Mouse (Mus musculus) mature B cell (primary cell): Measurements from ENCODE around the gene Nckipsd.

ENCODE experiments used
- in situ Hi-C: fragments of 300-500 bp; cut with MboI; formaldehyde crosslinking; loops from 2 replicates; pipeline ENCODE4 v1.14.3; 2019

Gene Nckipsd

DNA sequence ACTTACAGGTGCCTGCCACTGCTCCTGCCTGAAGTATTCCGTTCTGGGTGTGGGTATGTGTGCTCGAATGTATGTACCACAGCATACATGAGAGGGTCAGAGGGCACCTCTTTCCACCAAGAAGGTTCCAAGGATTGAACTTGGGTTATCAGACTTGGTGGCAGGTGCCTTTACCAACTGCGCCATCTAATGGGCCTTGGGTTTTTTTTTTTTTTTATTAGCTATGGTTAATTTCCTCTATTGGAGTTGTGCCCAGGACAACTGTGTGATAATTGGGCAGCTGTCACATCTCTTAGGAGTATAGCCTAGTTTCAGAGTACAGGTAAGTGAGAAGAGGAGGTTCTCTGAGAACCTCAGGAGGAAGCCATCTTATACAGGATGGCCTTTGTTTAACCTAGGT, 8.6 kb upstream of the Nckipsd start:
- in situ Hi-C loops, result no loop called here

DNA sequence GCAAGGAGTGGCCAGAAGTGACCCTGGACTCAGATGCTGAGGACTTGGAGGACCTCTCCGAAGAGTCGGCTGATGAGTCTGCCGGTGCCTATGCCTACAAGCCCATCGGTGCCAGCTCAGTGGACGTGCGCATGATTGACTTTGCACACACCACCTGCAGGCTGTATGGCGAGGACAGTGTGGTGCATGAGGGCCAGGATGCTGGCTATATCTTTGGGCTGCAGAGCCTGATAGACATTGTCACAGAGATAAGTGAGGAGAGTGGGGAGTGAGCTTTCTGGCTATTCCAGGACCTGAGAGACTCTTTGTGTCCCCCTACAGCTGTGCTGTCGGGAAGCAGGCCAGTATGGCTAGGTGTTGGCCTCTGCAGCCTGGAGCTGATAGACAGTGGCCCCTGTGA, 2.4 kb upstream of the Nckipsd start:
- in situ Hi-C loops, result no loop called here

DNA sequence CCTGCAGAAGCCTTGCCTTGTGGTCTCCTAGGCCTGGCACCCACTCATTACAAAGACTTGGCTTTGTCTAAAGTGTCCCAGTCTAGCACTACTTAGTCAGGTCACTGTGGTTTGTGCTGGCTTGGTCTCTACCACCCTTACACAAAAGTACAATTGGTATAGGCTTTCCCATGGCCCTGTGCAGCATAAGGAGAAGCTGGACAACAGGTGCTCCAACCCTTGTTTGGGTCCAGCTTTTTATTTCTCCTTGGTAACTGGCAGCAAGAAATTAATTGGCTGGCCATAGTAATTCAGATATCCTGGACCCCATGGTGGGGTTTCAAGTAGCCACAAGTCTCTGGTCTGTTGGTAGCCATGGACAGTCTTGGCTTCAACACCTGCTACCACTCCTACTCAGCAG, 1.8 kb upstream of the Nckipsd start:
- in situ Hi-C loops, result no loop called here

DNA sequence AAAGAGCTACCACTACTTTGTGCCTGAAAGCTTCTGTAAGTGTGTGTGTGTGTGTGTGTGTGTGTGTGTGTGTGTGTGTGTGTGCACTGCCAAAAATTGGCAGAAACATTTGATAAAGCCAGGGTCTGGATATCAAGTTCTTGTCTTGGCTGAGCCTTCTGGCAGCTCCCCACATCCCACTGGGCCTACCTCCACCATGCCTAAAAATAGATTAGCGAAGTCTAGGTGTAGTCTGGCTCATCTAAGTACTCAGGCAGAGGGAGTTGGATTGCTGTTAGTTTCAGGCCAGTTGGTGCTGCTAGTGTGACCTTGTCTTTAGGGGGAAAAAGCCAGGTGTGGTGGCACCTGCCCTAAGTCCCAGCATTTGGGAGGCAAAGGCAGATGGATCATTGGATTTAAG, 1.3 kb upstream of the Nckipsd start:
- in situ Hi-C loops, result no loop called here

DNA sequence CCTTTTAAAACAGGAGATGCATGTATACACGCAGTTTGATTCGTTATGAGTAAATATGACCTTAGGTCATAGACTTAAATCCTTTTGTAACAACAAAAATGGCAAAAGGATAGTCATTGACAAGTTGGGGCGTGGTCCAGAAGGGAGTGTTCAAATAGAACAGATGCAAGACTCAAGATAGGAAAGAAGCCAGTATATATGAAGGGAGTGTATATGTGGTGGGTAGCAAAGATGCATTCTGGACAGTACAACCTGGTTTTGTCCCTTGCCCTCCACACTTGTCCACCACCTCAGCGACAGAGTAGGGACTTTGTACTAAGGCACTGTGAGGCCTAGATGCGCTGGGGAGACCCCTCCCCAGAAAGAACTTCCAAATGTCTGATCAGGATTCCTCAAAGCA, 494 bp upstream of the Nckipsd start:
- in situ Hi-C loops, result no loop called here

DNA sequence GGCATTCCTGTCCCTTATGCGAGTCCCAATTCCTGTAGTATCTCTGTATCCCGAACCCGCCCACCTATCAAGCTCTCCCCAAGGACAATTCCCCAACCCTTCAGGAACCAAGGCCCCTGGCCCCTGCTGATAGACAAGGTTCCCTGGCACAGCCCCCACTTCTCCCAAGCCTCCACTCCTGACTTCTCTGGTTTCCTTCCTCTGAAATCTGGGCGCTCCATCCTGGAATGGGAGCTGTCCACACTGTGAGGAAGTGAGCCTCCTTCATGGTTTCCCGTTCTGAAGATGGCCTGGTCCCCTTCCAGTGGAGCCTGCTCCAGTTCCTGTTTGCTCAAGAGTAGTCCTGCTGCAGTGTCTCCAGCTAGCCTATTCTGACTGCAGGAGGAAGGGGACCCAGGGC, 1.0 kb downstream of the Nckipsd start:
- in situ Hi-C loops, result no loop called here

DNA sequence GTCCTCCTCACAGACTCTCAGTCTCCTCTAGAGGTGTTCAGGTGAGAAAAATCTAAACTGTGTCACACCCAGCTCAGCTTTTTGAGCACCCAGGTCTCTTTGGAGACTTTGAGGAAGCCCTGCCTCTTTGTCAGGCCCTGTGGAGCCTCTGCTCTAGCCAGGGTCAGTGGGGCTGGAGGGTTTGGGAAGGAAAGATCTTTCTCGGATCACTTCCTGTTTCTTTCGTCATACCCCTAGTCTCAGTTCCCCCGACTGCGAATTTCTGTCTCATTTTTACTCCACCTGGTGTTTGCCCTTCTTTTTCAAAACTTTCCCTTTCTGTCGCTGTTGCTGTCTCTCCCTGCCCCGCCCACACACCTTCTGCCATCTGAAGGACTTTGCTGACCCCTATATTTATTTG, 1.6 kb downstream of the Nckipsd start:
- in situ Hi-C loops, result no loop called here

DNA sequence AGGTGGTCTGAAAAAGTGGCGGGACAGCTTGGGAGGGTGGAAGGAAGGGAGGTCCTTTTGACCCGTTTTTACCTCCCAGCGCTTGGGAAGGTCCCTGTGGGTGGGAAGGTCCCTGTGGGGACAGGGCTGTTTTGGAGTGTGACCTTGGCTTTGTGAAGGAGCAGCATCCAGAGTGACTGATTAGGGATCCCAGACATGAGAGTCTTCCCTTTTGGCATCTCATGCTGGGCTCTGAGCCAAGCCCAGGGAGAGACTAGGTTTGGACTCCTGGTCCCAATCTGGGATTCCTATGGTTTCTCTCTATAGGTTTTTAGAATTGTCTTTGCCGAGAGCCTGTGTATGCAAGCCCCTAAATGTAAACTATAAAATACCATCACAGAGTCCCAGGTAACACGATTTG, 2.3 kb downstream of the Nckipsd start:
- in situ Hi-C loops, result no loop called here

DNA sequence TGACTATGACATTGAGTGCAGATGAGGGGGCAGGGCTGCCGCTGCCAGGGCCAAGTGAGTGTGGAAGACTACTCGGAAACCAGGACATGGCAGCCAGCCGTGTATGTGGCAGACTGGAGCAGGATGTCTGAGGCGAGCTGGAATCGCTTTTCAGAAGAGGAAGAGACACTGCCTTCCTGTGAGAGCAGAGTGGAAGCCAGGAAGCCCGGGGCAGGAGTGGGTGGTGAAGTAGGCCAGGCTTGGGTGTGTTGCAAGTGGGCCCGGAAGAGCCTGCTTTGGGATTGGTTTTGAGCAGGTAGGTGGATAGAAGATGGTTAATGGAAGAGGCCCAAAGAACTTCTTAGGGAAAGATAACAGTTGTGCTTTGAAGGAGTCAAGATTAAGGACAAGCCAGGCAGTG, 7.4 kb downstream of the Nckipsd start:
- in situ Hi-C loops, result no loop called here

DNA sequence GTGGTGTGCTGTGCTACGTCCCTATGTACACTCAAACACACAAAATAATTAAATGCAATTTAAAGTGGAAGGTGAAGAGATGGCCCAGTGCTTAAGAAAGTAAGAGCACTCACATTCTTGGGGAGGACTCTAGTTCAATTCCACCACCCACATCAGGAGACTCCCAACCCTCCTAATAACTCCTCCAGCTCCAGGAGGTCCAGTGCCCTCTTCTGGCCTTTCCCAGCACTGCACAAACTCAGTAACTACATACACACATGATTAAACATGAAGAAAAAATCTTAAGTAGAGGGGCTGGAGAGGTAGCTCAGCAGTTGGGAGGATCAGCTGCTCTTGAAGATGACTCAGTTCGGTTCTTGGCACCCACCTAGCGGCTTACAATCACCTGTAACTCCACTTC, 11.3 kb downstream of the Nckipsd start:
- in situ Hi-C loops, result no loop called here

DNA sequence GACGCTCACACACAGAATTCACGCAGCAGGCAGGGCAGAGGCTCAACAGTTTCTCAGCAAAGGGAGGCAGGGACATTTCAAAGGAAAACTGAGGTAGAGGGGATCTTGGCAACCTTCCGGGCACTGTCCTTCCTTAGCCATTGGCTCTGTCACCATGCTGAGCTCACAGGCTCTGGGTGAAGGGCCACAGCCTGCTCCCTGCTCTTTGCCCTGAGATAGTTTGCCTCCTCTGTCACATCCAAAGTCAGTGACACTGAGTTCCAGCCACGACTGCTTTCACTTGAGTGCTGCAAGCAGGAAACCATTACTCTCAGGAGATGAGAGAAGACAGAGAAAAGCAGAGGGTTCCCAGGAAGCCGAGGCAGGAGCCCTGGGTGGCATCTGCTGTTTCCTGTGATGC, 11.9 kb downstream of the Nckipsd start:
- in situ Hi-C loops, result no loop called here

DNA sequence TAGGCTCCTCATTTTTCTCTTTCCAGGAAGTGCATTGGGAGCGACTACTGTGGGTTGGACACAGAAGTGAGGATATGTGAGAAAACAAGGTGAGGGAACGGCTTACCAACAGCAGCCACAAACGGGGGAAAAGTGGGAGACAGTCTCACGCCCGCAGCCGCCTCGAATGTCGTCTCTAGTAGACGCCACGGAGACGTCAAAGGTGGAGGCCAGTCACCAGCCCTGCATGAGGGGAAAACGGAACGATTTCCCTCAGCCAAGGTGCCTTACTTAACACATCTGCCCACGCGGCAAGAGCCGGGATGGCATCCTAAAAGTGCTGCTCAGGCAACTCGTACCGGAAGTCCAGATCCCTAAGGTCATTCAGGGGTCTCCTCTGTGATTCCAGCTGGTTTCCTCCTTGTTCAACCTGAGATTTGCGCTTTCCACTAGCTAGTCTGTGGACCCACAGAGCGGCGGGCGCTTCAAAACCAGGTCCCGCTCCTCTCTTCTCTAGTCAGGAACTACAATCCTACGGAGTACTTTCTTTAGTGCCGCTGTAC, 16.0 kb downstream of the Nckipsd start:
- in situ Hi-C loops, result no loop called here

DNA sequence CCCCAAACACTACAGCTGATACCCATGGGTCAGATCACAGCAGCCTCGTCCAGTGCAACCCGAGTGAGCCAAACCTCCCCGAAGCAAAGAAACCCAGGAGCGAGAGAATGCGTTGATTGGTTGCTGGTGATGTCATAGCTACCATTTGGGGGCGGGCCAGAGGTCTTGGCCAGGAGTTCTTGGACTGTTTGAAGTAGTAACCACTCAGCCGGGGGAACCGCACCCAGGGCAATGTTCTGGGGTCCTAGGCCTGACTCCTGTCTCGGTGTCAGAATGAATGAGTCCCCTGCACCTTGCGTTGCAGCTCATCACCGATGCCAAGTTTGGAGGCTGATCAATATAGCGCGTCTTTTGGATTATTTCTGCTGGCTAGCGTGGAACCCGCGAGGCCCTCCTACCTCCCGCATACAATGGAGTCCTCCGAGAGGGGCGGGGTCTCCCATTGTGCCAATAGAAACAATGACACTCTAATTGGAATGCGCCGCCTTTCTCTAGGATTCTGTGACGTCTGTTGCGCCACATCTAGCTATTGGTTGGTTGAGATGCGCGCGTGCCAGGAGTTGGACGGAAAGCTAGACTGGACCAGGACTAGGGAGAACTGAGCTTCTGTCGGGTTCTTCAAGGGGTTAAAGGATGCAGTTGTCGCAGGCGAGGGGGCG, 16.7 kb downstream of the Nckipsd start:
- in situ Hi-C loops, result no loop called here

DNA sequence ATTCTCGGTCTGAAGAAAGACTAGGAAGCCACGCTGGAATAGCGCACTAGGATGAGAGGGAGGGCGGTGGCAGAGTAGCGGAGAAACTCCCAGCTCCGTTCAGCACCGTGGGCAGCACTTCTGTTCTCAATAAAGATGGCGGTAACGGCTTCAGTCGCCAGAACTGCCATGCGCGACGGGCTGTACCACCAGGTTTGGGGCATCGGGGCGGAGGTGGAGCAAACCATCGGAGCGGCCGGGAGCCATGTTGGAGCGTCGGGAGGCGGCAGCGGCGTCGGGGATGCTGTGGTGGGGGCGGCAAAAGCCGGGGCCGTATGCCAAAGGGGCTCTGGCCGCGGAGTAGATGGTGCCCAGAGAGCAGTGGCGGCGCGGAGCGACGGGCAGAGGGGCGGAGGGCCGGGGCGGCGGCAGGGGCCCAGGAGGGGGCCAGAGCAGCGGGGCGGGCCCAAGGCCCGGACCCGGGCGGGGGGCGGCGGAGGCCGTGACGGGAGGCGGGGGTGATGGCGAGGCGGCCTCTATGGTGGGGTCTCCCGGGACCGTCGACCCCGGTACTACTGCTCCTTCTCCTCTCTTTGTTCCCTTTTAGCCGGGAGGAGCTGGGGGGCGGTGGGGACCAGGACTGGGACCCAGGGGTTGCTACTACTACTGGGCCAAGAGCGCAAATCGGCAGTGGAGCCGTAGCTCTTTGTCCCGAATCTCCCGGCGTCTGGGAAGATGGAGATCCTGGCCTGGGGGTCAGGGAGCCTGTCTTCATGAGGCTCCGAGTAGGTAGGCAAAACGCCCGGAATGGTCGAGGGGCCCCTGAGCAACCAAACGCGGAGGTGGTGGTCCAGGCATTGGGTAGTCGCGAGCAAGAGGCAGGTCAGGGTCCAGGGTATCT, 17.9 kb downstream of the Nckipsd start, which contains the start of gene Celsr3:
Gene Celsr3, plus strand, starts transcription at position 501 of the 880 bp plus-strand sequence.
- in situ Hi-C loops, result no loop called here

DNA sequence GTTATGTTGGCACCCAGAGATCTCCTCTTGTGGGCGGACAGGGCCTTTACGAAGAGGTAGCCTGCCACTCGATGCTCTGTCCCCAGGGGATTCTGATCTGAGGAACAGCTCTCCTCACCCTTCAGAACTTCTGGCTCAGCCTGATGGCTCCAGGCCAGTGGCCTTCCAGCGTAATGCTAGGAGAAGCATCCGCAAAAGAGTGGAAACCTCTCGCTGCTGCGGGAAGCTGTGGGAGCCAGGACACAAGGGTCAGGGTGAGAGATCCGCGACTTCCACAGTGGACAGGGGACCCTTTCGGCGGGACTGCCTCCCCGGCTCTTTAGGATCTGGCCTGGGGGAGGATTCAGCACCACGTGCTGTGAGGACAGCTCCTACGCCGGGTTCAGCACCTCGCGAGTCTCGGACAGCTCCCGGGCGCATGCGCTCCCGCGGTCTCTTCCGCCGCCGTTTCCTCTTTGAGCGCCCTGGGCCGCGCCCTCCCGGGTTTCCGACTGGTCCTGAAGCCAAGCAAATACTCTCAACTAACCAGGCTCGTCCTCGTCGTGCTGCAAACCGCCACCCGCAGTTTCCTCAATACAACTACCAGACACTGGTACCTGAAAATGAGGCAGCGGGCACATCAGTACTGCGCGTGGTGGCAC, 18.7 kb downstream of the Nckipsd start:
- in situ Hi-C loops, result no loop called here

DNA sequence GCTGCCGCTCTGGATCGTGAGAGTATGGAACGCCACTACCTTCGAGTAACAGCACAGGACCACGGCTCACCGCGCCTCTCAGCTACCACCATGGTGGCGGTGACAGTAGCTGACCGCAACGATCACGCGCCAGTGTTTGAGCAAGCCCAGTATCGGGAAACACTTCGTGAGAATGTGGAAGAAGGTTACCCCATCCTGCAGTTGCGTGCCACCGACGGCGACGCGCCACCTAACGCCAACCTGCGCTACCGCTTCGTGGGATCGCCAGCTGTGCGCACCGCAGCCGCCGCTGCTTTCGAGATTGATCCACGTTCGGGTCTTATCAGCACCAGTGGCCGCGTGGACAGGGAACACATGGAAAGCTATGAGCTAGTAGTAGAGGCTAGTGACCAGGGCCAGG, 19.3 kb downstream of the Nckipsd start:
- in situ Hi-C loops, result no loop called here

DNA sequence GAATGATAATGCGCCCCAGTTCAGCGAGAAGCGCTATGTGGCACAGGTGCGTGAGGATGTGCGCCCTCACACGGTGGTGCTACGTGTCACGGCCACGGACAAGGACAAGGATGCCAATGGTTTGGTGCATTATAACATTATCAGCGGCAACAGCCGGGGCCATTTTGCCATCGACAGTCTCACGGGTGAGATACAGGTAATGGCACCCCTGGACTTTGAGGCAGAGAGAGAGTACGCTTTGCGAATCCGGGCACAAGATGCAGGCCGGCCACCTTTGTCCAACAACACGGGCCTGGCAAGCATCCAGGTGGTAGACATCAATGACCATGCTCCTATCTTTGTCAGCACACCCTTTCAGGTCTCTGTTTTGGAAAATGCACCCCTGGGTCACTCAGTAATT, 19.7 kb downstream of the Nckipsd start:
- in situ Hi-C loops, result no loop called here

DNA sequence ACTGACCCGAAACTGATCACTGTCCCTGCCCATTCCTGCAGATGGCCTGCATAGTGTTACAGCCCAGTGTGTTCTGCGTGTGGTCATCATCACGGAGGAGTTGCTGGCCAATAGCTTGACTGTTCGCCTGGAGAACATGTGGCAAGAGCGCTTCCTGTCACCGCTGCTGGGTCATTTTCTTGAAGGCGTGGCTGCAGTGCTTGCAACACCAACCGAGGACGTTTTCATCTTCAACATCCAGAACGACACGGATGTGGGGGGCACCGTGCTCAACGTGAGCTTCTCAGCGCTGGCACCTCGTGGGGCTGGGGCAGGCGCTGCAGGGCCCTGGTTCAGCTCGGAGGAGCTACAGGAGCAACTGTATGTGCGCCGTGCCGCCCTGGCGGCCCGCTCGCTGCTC, 23.5 kb downstream of the Nckipsd start:
- in situ Hi-C loops, result no loop called here

DNA sequence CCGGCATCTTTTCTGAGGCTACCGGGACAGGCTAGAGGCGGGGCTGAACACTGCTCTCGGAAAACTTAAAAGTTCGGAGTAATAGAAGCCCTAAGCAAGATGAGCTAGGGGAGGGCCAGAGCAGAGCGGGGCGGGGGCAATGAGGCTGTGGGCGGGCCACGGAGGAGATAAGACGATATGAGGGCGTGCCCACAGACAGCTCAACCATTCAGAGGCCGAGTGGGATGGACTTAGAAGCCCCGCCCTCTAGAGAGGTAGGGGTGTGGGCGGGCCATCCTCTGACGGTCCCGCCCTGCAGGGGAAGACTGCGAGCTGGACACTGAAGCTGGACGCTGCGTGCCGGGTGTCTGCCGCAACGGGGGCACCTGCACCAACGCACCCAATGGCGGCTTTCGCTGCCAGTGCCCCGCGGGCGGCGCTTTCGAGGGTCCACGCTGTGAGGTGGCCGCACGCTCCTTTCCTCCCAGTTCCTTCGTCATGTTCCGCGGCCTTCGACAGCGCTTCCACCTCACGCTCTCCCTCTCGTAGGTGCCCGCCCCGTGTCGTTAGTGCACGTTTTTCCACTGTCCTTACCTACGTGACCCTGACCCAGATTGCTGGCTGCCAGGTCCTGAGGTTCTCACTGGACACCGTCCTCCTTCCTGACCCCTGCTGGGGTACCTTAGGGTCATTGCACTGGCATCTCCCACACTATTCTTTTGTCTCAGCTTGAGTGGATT, 24.4 kb downstream of the Nckipsd start:
- in situ Hi-C loops, result no loop called here

DNA sequence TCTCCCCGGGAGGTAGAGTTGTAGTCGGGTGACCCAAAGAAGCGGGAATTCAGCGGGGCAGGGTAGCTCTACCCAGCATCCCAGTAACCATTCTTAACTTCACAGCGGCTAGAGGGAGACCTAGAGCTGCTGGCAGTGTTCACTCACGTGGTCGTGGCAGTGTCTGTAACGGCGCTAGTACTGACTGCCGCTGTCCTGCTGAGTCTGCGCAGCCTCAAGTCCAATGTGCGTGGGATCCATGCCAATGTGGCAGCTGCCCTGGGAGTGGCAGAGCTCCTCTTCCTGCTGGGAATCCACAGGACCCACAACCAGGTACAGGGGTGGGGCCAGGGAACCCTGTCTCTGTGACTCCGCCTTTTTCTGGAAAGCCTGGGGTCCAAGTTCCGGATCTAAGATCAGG, 34.8 kb downstream of the Nckipsd start:
- in situ Hi-C loops, result no loop called here

DNA sequence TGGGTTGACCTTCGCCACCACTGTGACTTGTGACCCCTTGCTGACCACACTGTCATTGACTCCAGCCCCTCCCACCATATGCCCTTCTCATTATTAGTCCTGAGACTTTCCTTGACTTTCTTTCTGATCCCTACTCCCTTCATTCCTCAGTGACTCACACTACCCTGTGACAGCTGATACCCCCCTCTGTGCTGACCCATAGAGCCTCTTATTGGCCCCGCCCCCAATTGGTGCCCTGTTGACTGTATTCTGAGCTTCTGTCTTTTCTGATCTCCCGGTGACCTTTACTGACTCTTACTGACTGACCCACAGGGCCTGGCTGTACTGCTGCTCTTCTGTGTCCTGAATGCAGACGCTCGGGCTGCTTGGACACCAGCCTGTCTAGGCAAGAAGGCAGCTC, 37.2 kb downstream of the Nckipsd start:
- in situ Hi-C loops, result no loop called here

DNA sequence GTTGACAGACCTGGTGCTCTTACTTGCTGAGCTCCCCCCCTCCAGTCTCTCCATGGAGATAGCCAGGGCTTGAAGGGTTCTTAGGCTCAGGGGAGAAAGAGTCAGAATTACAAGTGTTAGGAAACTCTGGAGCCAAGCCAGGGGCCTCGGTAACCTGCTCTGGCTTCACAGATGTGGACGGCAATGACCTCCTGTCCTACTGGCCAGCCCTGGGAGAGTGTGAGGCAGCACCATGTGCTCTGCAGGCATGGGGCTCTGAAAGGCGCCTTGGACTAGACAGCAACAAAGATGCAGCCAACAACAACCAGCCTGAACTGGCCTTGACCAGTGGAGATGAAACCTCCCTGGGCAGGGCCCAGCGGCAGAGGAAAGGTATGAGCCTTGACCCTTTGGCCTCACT, 39.2 kb downstream of the Nckipsd start:
- in situ Hi-C loops, result no loop called here
